Mouse (Mus musculus) neural tube, embryonic 13.5 days (tissue): ENCODE results near the gene Msi2. TPM values are rescaled to one million over a fixed set of nuclear protein-coding genes. Genes with fewer than 3 reads are reported as not detected.

Source experiments
- ATAC-seq: fragments of 200-750 bp; cut with Nextera tagmentation; 2 replicates; pipeline ENCODE4 v1.8.0; 2017; ENCODE audit warnings: low read depth, mild to moderate bottlenecking, moderate TSS enrichment, moderate library complexity
- H3K27ac ChIP-seq: fragments of 300-500 bp; sonication (generic); replicated peaks from 2 replicates; pipeline ENCODE4 v1.5.1; 2015; ENCODE audit warnings: moderate library complexity, mild to moderate bottlenecking, inconsistent platforms
- H3K27me3 ChIP-seq: fragments of 300-500 bp; sonication (generic); 2 replicates; pipeline ENCODE4 v1.6.1; 2015; ENCODE audit warnings: mild to moderate bottlenecking, inconsistent platforms
- H3K36me3 ChIP-seq: fragments of 300-500 bp; sonication (generic); 2 replicates; pipeline ENCODE4 v1.6.1; 2015; ENCODE audit warnings: mild to moderate bottlenecking, inconsistent platforms
- H3K4me1 ChIP-seq: fragments of 300-500 bp; sonication (generic); replicated peaks from 2 replicates; pipeline ENCODE4 v1.6.1; 2015; ENCODE audit warnings: inconsistent platforms
- H3K4me2 ChIP-seq: fragments of 300-500 bp; sonication (generic); 2 replicates; pipeline ENCODE4 v1.6.1; 2015; ENCODE audit warnings: inconsistent platforms, mild to moderate bottlenecking, moderate library complexity
- H3K4me3 ChIP-seq: fragments of 300-500 bp; sonication (generic); 2 replicates; pipeline ENCODE4 v1.5.1; 2015; ENCODE audit warnings: mild to moderate bottlenecking, inconsistent platforms
- H3K9ac ChIP-seq: fragments of 300-500 bp; sonication (generic); 2 replicates; pipeline ENCODE4 v1.6.1; 2015; ENCODE audit warnings: moderate library complexity, mild to moderate bottlenecking, inconsistent platforms
- H3K9me3 ChIP-seq: fragments of 300-500 bp; sonication (generic); 2 replicates; pipeline ENCODE4 v1.6.1; 2016; ENCODE audit warnings: inconsistent platforms
- WGBS: fragments of 180-500 bp; shearing (Covaris S2); methylation state at CpG from one replicate; pipeline ENCODE4 v1.1.7; 2015; 5-methylcytosine and 5-hydroxymethylcytosine counted together
- polyA plus RNA-seq: library from polyadenylated mRNA; unstranded; fragments of >200 nt; fragmentation: Nextera tagmentation; extraction: Ambion mirVana; gene quantifications from 2 replicates; pipeline ENCODE4 v1.2.1, GENCODE M21; 2015

Msi2 gene
- polyA plus RNA-seq, 1 experiment from 2014 or later, result 20.9 TPM

GRCm38 (mm10) chr11:88484047-88484446 lies 234.3 kb downstream of the Msi2 start:
- no peaks in the 10 kb centered on the region for H3K9me3 ChIP-seq
- no peaks in the 10 kb centered on the region for H3K27me3 ChIP-seq
- no peak overlapping the region for H3K9ac ChIP-seq
- H3K4me2 ChIP-seq, result no peak overlapping the region
- H3K4me1 ChIP-seq, result peaks cover 91% of the 10 kb centered on the region
- no peak for ATAC-seq
- 87% methylated on average over 3 of the region's 3 CpGs for WGBS
- H3K27ac ChIP-seq, result peak overlapping the region; percentile 90
- H3K36me3 ChIP-seq, result no peaks in the 10 kb centered on the region
- no peak overlapping the region for H3K4me3 ChIP-seq

GRCm38 (mm10) chr11:88482636-88483035 lies 235.7 kb downstream of the Msi2 start:
- H3K36me3 ChIP-seq, result no peaks in the 10 kb centered on the region
- H3K27ac ChIP-seq, result peak overlapping the region; percentile 90
- H3K4me2 ChIP-seq, result no peak overlapping the region
- no peaks in the 10 kb centered on the region for H3K27me3 ChIP-seq
- peaks cover 86% of the 10 kb centered on the region for H3K4me1 ChIP-seq
- H3K9me3 ChIP-seq, result no peaks in the 10 kb centered on the region
- WGBS, result 17% methylated on average over 11 of the region's 11 CpGs
- ATAC-seq, result no peak
- H3K9ac ChIP-seq, result 0 out of 2 replicates have a peak overlapping the region, but pooled peaks have one; percentile 27
- H3K4me3 ChIP-seq, result no peak overlapping the region

- peak overlapping the region; percentile 90 for H3K27ac ChIP-seq
- peak overlapping the region; percentile 27; the same call in 1 of the 2 replicates for H3K9ac ChIP-seq
- no peak overlapping the region for H3K4me3 ChIP-seq
- no peaks in the 10 kb centered on the region for H3K27me3 ChIP-seq
- H3K4me2 ChIP-seq, result peak overlapping the region; percentile 5; the same call in 1 of the 2 replicates
- no peaks in the 10 kb centered on the region for H3K36me3 ChIP-seq
- ATAC-seq, result no peak
- peaks cover 86% of the 10 kb centered on the region for H3K4me1 ChIP-seq
- WGBS, result 19% methylated on average over 6 of the region's 6 CpGs
- no peaks in the 10 kb centered on the region for H3K9me3 ChIP-seq
These were observed 236.1 kb downstream of the Msi2 start for GRCm38 (mm10) chr11:88482236-88482635.

GRCm38 (mm10) chr11:88481602-88482161 lies 236.6 kb downstream of the Msi2 start:
- no peaks in the 10 kb centered on the region for H3K36me3 ChIP-seq
- no peaks in the 10 kb centered on the region for H3K27me3 ChIP-seq
- no peak overlapping the region for H3K4me3 ChIP-seq
- peak overlapping the region; percentile 18; the same call in 1 of the 2 replicates for H3K9ac ChIP-seq
- 33% methylated on average over 7 of the region's 7 CpGs for WGBS
- H3K9me3 ChIP-seq, result no peaks in the 10 kb centered on the region
- H3K4me1 ChIP-seq, result peaks cover 82% of the 10 kb centered on the region
- peak overlapping the region; percentile 90 for H3K27ac ChIP-seq
- peak; percentile 81 for ATAC-seq
- H3K4me2 ChIP-seq, result peak overlapping the region; percentile 5

- H3K27me3 ChIP-seq, result no peaks in the 10 kb centered on the region
- H3K9ac ChIP-seq, result 0 out of 2 replicates have a peak overlapping the region, but pooled peaks have one; percentile 18
- no peaks in the 10 kb centered on the region for H3K36me3 ChIP-seq
- H3K4me1 ChIP-seq, result peaks cover 79% of the 10 kb centered on the region
- 0 out of 2 replicates have a peak overlapping the region, but pooled peaks have one; percentile 3 for H3K4me2 ChIP-seq
- no peaks in the 10 kb centered on the region for H3K9me3 ChIP-seq
- peak overlapping the region; percentile 90 for H3K27ac ChIP-seq
- WGBS, result 37% methylated on average over 9 of the region's 9 CpGs
- H3K4me3 ChIP-seq, result no peak overlapping the region
- peak; percentile 30; the same call in 1 of the 2 replicates for ATAC-seq
These were observed 237.2 kb downstream of the Msi2 start for GRCm38 (mm10) chr11:88481092-88481601.

- H3K9me3 ChIP-seq, result no peaks in the 10 kb centered on the region
- H3K4me3 ChIP-seq, result no peak overlapping the region
- ATAC-seq, result no peak
- no peaks in the 10 kb centered on the region for H3K36me3 ChIP-seq
- H3K27ac ChIP-seq, result no peak overlapping the region
- H3K27me3 ChIP-seq, result no peaks in the 10 kb centered on the region
- peaks cover 78% of the 10 kb centered on the region for H3K4me1 ChIP-seq
- no peak overlapping the region for H3K4me2 ChIP-seq
- 63% methylated on average over 5 of the region's 5 CpGs for WGBS
- H3K9ac ChIP-seq, result no peak overlapping the region
These were observed 238.8 kb downstream of the Msi2 start for GRCm38 (mm10) chr11:88479498-88479897.

- 67% methylated on average over 4 of the region's 4 CpGs for WGBS
- Histone ChIP-seq H3K9ac (no peak overlapping the region), H3K4me3 (no peak overlapping the region), H3K4me2 (no peak overlapping the region), H3K4me1 (peaks cover 72% of the 10 kb centered on the region), H3K27ac (peak overlapping the region; percentile 65), H3K27me3 (no peaks in the 10 kb centered on the region), H3K9me3 (no peaks in the 10 kb centered on the region), H3K36me3 (no peaks in the 10 kb centered on the region)
- ATAC-seq, result no peak
These were observed 243.3 kb downstream of the Msi2 start for GRCm38 (mm10) chr11:88474889-88475440.

GRCm38 (mm10) chr11:88472731-88473130 lies 245.6 kb downstream of the Msi2 start:
- H3K4me2 ChIP-seq, result 0 out of 2 replicates have a peak overlapping the region, but pooled peaks have one; percentile 15
- no peak for ATAC-seq
- H3K4me1 ChIP-seq, result peaks cover 66% of the 10 kb centered on the region

GRCm38 (mm10) chr11:88471981-88472647 lies 246.2 kb downstream of the Msi2 start:
- Histone ChIP-seq H3K36me3 (no peaks in the 10 kb centered on the region), H3K9ac (peak overlapping the region; percentile 31), H3K4me2 (peak overlapping the region; percentile 15; the same call in 1 of the 2 replicates)

More at GRCm38 (mm10) chr11:88472731-88473130, 245.6 kb downstream of the Msi2 start:
- Histone ChIP-seq H3K9ac (peak overlapping the region; percentile 31; the same call in 1 of the 2 replicates), H3K36me3 (no peaks in the 10 kb centered on the region), H3K27me3 (no peaks in the 10 kb centered on the region), H3K4me3 (no peak overlapping the region), H3K27ac (peak overlapping the region; percentile 79), H3K9me3 (no peaks in the 10 kb centered on the region)
- 20% methylated on average over 8 of the region's 8 CpGs for WGBS

GRCm38 (mm10) chr11:88470599-88470998 lies 247.7 kb downstream of the Msi2 start:
- H3K9me3 ChIP-seq, result no peaks in the 10 kb centered on the region

More at GRCm38 (mm10) chr11:88471981-88472647, 246.2 kb downstream of the Msi2 start:
- no peak overlapping the region for H3K4me3 ChIP-seq
- peak; percentile 79 for ATAC-seq
- H3K4me1 ChIP-seq, result peaks cover 71% of the 10 kb centered on the region
- H3K27ac ChIP-seq, result peak overlapping the region; percentile 79
- H3K9me3 ChIP-seq, result no peaks in the 10 kb centered on the region
- H3K27me3 ChIP-seq, result no peaks in the 10 kb centered on the region
- WGBS, result 11% methylated on average over 12 of the region's 12 CpGs

GRCm38 (mm10) chr11:88468996-88469395 lies 249.3 kb downstream of the Msi2 start:
- Histone ChIP-seq H3K4me3 (no peak overlapping the region), H3K9me3 (no peaks in the 10 kb centered on the region), H3K27ac (no peak overlapping the region), H3K4me1 (peaks cover 74% of the 10 kb centered on the region), H3K36me3 (no peaks in the 10 kb centered on the region), H3K27me3 (no peaks in the 10 kb centered on the region), H3K4me2 (no peak overlapping the region), H3K9ac (no peak overlapping the region)
- ATAC-seq, result no peak

More at GRCm38 (mm10) chr11:88470599-88470998, 247.7 kb downstream of the Msi2 start:
- Histone ChIP-seq H3K27ac (peak overlapping the region; percentile 79; the same call in 1 of the 2 replicates), H3K4me3 (no peak overlapping the region), H3K4me1 (peaks cover 73% of the 10 kb centered on the region), H3K9ac (no peak overlapping the region), H3K36me3 (no peaks in the 10 kb centered on the region), H3K27me3 (no peaks in the 10 kb centered on the region), H3K4me2 (no peak overlapping the region)
- no peak for ATAC-seq
